Mouse (Mus musculus): ENCODE data around the gene Als2cl. TPM values are rescaled to one million over a fixed set of nuclear protein-coding genes. Genes with fewer than 3 reads are reported as not detected.
A peak's percentile ranks its signal among the peaks of the same experiment; 100 is the strongest.

The Als2cl gene
- polyA plus RNA-seq (2015; fragmentation: Nextera tagmentation; extraction: Ambion mirVana) = 2.8 and 3.7 TPM in 2 replicates

GRCm38 (mm10) chr9:110879191-110879920 lies at the start of gene Als2cl:
Gene Als2cl (plus strand): TSS chr9:110879870.
- peak within 1 kb of the TSS; percentile 86 for H3K4me2 ChIP-seq
- H3K4me1 ChIP-seq = peaks cover 33% of the 10 kb centered on the region
- H3K9me3 ChIP-seq = no peaks in the 10 kb centered on the region
- peaks cover 14% of the 10 kb centered on the region; the same call in 1 of the 2 replicates for H3K27me3 ChIP-seq
- peak within 1 kb of the TSS; percentile 52 for H3K4me3 ChIP-seq
- no peaks in the 10 kb centered on the region for H3K36me3 ChIP-seq
- WGBS = 16% methylated on average over 12 of the region's 12 CpGs
- H3K9ac ChIP-seq = peak within 1 kb of the TSS; percentile 26
- H3K27ac ChIP-seq = peak within 1 kb of the TSS; percentile 47
- peak; percentile 7; the same call in 1 of the 2 replicates for ATAC-seq (ENCODE audit: insufficient number of reproducible peaks, low FRiP score, low TSS enrichment, low read depth)

- 72% methylated on average over 5 of the region's 5 CpGs for WGBS
Measured at GRCm38 (mm10) chr9:110833021-110833420, 46.6 kb upstream of the Als2cl start.

GRCm38 (mm10) chr9:110834411-110834810 lies 45.3 kb upstream of the Als2cl start, which contains the start of gene Prss45:
Gene Prss45 (plus strand): TSS chr9:110834588.
- no peak within 1 kb of the TSS for H3K4me2 ChIP-seq
- peaks cover 3% of the 10 kb centered on the region; the same call in 1 of the 2 replicates for H3K4me1 ChIP-seq
- ATAC-seq (ENCODE audit: insufficient number of reproducible peaks, low FRiP score, low TSS enrichment, low read depth) = no peak
- no peaks in the 10 kb centered on the region for H3K9me3 ChIP-seq
- H3K27me3 ChIP-seq = no peaks in the 10 kb centered on the region
- no peaks in the 10 kb centered on the region for H3K36me3 ChIP-seq
- no peak within 1 kb of the TSS for H3K27ac ChIP-seq
- no peak within 1 kb of the TSS for H3K9ac ChIP-seq
- WGBS = 80% methylated on average over 19 of the region's 19 CpGs
- H3K4me3 ChIP-seq = no peak within 1 kb of the TSS

More at GRCm38 (mm10) chr9:110833021-110833420, 46.6 kb upstream of the Als2cl start:
- H3K36me3 ChIP-seq = no peaks in the 10 kb centered on the region
- no peaks in the 10 kb centered on the region for H3K9me3 ChIP-seq
- no peak overlapping the region for H3K27ac ChIP-seq
- H3K27me3 ChIP-seq = no peaks in the 10 kb centered on the region
- ATAC-seq (ENCODE audit: insufficient number of reproducible peaks, low FRiP score, low TSS enrichment, low read depth) = no peak
- H3K4me3 ChIP-seq = no peak overlapping the region
- no peak overlapping the region for H3K4me2 ChIP-seq
- no peak overlapping the region for H3K9ac ChIP-seq
- peaks cover 3% of the 10 kb centered on the region; the same call in 1 of the 2 replicates for H3K4me1 ChIP-seq

DNA sequence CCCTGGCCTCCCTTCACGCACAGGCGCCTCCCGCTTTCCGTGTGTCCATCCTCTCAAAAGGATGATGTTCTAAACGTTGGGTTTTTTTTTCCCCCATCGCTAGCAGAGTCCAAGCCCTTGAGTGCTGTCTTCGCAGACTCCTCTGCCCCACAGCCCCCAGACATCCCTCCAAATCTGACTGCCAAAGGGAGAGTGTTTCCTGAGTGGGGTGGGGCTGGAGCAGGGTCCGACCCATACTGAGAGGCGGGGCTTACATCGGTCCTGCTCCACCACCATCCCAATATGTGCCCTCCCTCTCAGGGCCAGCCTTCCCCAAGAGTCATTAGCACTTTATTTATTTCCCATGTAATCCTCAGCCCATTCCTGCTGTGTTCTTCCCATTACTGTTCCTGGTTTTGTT lies 44.7 kb upstream of the Als2cl start:
- 38% methylated on average over 10 of the region's 10 CpGs for WGBS
- no peaks in the 10 kb centered on the region for H3K27me3 ChIP-seq
- ATAC-seq (ENCODE audit: insufficient number of reproducible peaks, low FRiP score, low TSS enrichment, low read depth) = no peak
- H3K36me3 ChIP-seq = no peaks in the 10 kb centered on the region
- H3K9me3 ChIP-seq = no peaks in the 10 kb centered on the region
- H3K4me2 ChIP-seq = no peak overlapping the region
- no peak overlapping the region for H3K4me3 ChIP-seq
- no peak overlapping the region for H3K27ac ChIP-seq
- H3K9ac ChIP-seq = no peak overlapping the region
- H3K4me1 ChIP-seq = peaks cover 3% of the 10 kb centered on the region; the same call in 1 of the 2 replicates

GRCm38 (mm10) chr9:110836112-110836511 lies 43.6 kb upstream of the Als2cl start:
- no peak overlapping the region for H3K4me3 ChIP-seq
- H3K4me1 ChIP-seq = peaks cover 3% of the 10 kb centered on the region; the same call in 1 of the 2 replicates
- no peak overlapping the region for H3K4me2 ChIP-seq
- no peak for ATAC-seq (ENCODE audit: insufficient number of reproducible peaks, low FRiP score, low TSS enrichment, low read depth)
- H3K27me3 ChIP-seq = no peaks in the 10 kb centered on the region
- no peaks in the 10 kb centered on the region for H3K36me3 ChIP-seq
- no peaks in the 10 kb centered on the region for H3K9me3 ChIP-seq
- no peak overlapping the region for H3K27ac ChIP-seq
- WGBS = 44% methylated on average over 2 of the region's 2 CpGs
- H3K9ac ChIP-seq = no peak overlapping the region

GRCm38 (mm10) chr9:110840905-110841304 lies 38.8 kb upstream of the Als2cl start:
- no peaks in the 10 kb centered on the region for H3K36me3 ChIP-seq
- H3K27ac ChIP-seq = no peak overlapping the region
- no peak for ATAC-seq (ENCODE audit: insufficient number of reproducible peaks, low FRiP score, low TSS enrichment, low read depth)
- no peaks in the 10 kb centered on the region for H3K27me3 ChIP-seq
- no peak overlapping the region for H3K4me3 ChIP-seq
- H3K4me1 ChIP-seq = no peaks in the 10 kb centered on the region
- H3K9me3 ChIP-seq = no peaks in the 10 kb centered on the region
- WGBS = 84% methylated on average over 6 of the region's 6 CpGs
- H3K9ac ChIP-seq = no peak overlapping the region
- H3K4me2 ChIP-seq = no peak overlapping the region

DNA sequence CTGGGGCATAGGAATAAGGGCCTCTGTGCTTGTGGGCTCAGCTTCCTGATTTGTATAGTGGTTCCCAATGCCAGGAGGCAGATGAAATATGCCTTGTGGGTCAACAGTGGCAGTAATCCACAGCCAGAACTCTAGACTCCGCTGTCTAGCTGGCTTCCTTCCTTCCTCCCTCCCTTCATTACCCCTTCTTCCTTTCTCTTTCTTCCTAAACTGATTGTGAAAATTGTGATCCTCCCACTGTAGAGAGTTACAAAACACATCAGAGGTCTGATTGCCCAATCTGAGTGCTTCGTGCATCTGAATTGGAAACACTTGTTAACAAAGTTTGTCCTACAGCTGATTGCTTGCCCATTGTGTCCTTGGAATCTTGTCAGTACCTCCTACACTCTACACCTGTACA lies 38.2 kb upstream of the Als2cl start:
- Histone ChIP-seq H3K4me1 (no peaks in the 10 kb centered on the region), H3K9me3 (no peaks in the 10 kb centered on the region), H3K4me3 (no peak overlapping the region), H3K36me3 (no peaks in the 10 kb centered on the region), H3K27me3 (no peaks in the 10 kb centered on the region), H3K9ac (no peak overlapping the region), H3K4me2 (no peak overlapping the region), H3K27ac (no peak overlapping the region)
- 66% methylated on average over 2 of the region's 2 CpGs for WGBS
- no peak for ATAC-seq (ENCODE audit: insufficient number of reproducible peaks, low FRiP score, low TSS enrichment, low read depth)

DNA sequence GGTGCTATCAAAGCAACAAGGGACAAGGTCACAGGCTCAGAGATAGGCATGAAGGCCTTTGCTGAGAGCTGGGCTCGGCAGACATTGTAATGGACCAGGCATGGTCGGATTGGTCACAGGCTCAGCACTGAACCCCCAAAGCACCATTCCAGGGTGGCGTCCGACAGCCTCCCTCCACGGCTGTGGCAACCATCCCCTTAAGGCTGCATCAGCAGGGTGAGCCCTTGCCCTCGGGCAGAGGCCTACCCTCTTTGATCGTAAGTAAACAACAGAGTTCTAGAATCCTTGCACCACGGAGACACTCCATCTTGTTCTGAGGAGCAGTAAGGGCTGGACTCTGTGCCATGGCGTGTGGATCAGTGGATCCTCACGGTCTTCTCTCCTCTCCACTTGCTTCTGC lies 35.5 kb upstream of the Als2cl start, which contains the start of gene Prss46:
Gene Prss46, plus strand, starts transcription at position 301 of the 400 bp plus-strand sequence.
- no peak within 1 kb of the TSS for H3K27ac ChIP-seq
- no peak for ATAC-seq (ENCODE audit: insufficient number of reproducible peaks, low FRiP score, low TSS enrichment, low read depth)
- WGBS = 75% methylated on average over 10 of the region's 10 CpGs
- H3K4me3 ChIP-seq = no peak within 1 kb of the TSS
- H3K4me1 ChIP-seq = no peaks in the 10 kb centered on the region
- H3K27me3 ChIP-seq = no peaks in the 10 kb centered on the region
- no peaks in the 10 kb centered on the region for H3K9me3 ChIP-seq
- no peaks in the 10 kb centered on the region for H3K36me3 ChIP-seq
- H3K4me2 ChIP-seq = no peak within 1 kb of the TSS
- H3K9ac ChIP-seq = no peak within 1 kb of the TSS

GRCm38 (mm10) chr9:110849162-110849561 lies 30.5 kb upstream of the Als2cl start:
- no peak for ATAC-seq (ENCODE audit: insufficient number of reproducible peaks, low FRiP score, low TSS enrichment, low read depth)
- Histone ChIP-seq H3K4me1 (no peaks in the 10 kb centered on the region), H3K27me3 (no peaks in the 10 kb centered on the region), H3K9ac (no peak overlapping the region), H3K4me3 (no peak overlapping the region), H3K9me3 (no peaks in the 10 kb centered on the region), H3K27ac (no peak overlapping the region), H3K36me3 (no peaks in the 10 kb centered on the region), H3K4me2 (no peak overlapping the region)
- 78% methylated on average over 7 of the region's 7 CpGs for WGBS

- Histone ChIP-seq H3K27ac (no peak overlapping the region), H3K4me3 (no peak overlapping the region), H3K4me1 (peaks cover 7% of the 10 kb centered on the region), H3K27me3 (peaks cover 16% of the 10 kb centered on the region; the same call in 1 of the 2 replicates), H3K9me3 (no peaks in the 10 kb centered on the region), H3K36me3 (no peaks in the 10 kb centered on the region), H3K9ac (no peak overlapping the region), H3K4me2 (no peak overlapping the region)
- WGBS = 69% methylated on average over 7 of the region's 7 CpGs
- ATAC-seq (ENCODE audit: insufficient number of reproducible peaks, low FRiP score, low TSS enrichment, low read depth) = no peak
Measured at GRCm38 (mm10) chr9:110855903-110856302, 23.8 kb upstream of the Als2cl start.

- H3K4me3 ChIP-seq = no peak overlapping the region
- H3K9me3 ChIP-seq = no peaks in the 10 kb centered on the region
- H3K4me1 ChIP-seq = peaks cover 7% of the 10 kb centered on the region
- no peak for ATAC-seq (ENCODE audit: insufficient number of reproducible peaks, low FRiP score, low TSS enrichment, low read depth)
- H3K9ac ChIP-seq = no peak overlapping the region
- no peak overlapping the region for H3K27ac ChIP-seq
- 72% methylated on average over 4 of the region's 4 CpGs for WGBS
- H3K27me3 ChIP-seq = peaks cover 16% of the 10 kb centered on the region; the same call in 1 of the 2 replicates
- no peak overlapping the region for H3K4me2 ChIP-seq
- no peaks in the 10 kb centered on the region for H3K36me3 ChIP-seq
Measured at GRCm38 (mm10) chr9:110856920-110857319, 22.8 kb upstream of the Als2cl start.

DNA sequence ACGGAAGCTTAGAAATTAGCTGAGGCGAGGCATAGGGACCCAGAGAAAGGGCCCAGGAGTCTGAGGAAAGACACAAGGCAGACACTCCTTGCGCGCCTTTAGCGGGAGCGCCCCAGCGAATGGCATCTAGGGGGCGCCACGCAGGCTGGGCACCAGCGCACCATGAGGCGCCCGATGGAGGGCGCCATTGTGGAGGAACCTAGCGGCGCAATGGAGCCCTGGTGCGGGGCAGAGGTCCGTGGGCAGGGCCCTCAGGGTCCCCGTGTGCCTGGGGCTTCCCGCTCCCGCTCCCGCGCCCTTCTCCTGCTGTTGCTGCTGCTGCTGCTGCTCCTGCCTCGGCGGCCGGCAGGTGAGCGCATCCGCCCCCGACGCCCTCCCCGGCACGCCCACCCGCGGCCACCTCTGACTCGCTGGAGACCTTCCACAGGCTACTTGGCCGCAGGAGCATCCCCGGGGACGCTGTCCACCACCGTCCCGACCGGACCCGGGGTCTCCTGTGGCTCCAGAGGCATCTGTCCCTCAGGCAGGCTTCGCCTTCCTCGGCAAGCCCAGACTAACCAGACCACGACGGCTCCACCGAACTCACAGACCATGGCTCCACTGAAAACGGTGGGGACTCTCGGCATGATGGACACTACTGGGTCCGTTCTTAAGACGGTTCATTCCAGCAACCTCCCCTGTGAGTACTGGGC lies 21.7 kb upstream of the Als2cl start, which contains the start of gene Prss50:
Gene Prss50, plus strand, starts transcription at position 187 of the 692 bp plus-strand sequence.
- Histone ChIP-seq H3K9me3 (no peaks in the 10 kb centered on the region), H3K27me3 (peaks cover 16% of the 10 kb centered on the region; the same call in 1 of the 2 replicates), H3K9ac (no peak within 1 kb of the TSS), H3K4me2 (peak within 1 kb of the TSS; percentile 46), H3K27ac (no peak within 1 kb of the TSS), H3K36me3 (no peaks in the 10 kb centered on the region), H3K4me1 (peaks cover 7% of the 10 kb centered on the region), H3K4me3 (peak within 1 kb of the TSS; percentile 27)
- WGBS = 9% methylated on average over 46 of the region's 50 CpGs
- no peak for ATAC-seq (ENCODE audit: insufficient number of reproducible peaks, low FRiP score, low TSS enrichment, low read depth)
